Mouse (Mus musculus) frontal cortex, postnatal 36 days (tissue): ENCODE results near the gene Mup14.
"Not testable (repeated sequence)": the region's sequence is repeated elsewhere in the genome, so short reads cannot be mapped to it uniquely, and the experiment has no call there.

Experiments
- DNase-seq, 2 experiments: peaks; one replicate each; pipeline ENCODE4 v3.0.0; 2022; ENCODE audit warnings: low spot score in 2 of 2

Gene Mup14

DNA sequence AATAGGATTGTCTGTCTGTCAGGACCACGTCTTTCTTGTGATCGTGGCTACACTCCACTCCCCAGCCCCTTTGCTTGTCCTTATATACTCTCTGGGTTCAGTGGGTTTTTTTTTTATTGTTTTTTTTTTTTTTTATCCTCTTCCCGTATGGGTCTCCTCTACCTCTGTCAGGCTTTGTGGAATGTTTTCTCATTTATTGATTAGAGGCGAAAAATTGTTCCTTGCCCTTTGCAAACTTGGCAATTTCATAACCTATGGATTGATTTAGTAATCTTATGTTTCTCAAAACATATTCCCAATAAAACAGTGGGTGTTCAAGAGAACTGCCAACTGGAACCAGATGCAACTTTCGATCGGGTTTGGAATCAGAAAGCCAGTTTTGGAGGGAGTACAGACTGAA, at the start of gene Mup14:
Mup14 (minus strand) TSS at position 101 of the 400 bp plus-strand sequence.
- not testable (repeated sequence) for DNase-seq

DNA sequence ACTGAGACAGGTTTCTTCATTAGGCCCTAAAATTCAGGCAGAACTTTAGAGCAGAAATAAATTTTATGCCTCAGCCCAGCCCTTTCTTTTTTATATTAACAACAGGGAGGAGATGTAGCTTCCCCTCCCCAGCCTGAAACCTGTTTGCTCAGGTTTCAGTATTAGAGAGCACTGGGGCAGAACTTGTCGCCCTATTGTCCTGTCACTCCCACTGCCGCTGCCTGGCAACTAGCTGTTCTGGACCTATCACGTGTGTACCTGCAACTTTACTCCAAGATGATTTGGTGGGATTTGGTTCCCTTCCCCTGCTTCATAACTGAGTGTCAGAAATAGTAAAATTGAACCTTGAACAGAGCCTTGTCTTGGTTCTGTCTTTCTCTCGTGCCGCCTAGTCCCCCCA, 34.3 kb upstream of the Mup14 start:
- DNase-seq: not testable (repeated sequence)
